Mouse (Mus musculus) small intestine, adult 2 months (tissue): ENCODE data around the gene Gm47995. TPM values are rescaled to one million over a fixed set of nuclear protein-coding genes. Genes with fewer than 3 reads are reported as not detected.
"Not testable (repeated sequence)": the region's sequence is repeated elsewhere in the genome, so short reads cannot be mapped to it uniquely, and the experiment has no call there.

Experiments
- H3K27ac ChIP-seq: fragments of 200-500 bp; 2 replicates; pipeline ENCODE4 v1.5.1; 2012; ENCODE audit warnings: low read depth, low read length, control low read depth, inconsistent platforms; ENCODE audit not compliant: insufficient read depth
- H3K27me3 ChIP-seq: fragments of 200-500 bp; 2 replicates; pipeline ENCODE4 v1.6.1; 2012; ENCODE audit warnings: mild to moderate bottlenecking, moderate library complexity, low read length, inconsistent platforms; ENCODE audit not compliant: control insufficient read depth, insufficient read depth
- H3K36me3 ChIP-seq: fragments of 200-500 bp; 2 replicates; pipeline ENCODE4 v1.6.1; 2012; ENCODE audit warnings: mild to moderate bottlenecking, low read length, control low read depth, inconsistent platforms; ENCODE audit not compliant: control insufficient read depth, insufficient read depth
- H3K4me1 ChIP-seq: fragments of 200-500 bp; 2 replicates; pipeline ENCODE4 v1.6.1; 2012; ENCODE audit warnings: low read length, inconsistent platforms, mixed read lengths; ENCODE audit not compliant: control insufficient read depth, insufficient read depth, insufficient read length
- H3K4me3 ChIP-seq: fragments of 200-500 bp; 2 replicates; pipeline ENCODE4 v1.5.1; 2012; ENCODE audit warnings: low read depth, mild to moderate bottlenecking, control low read depth, inconsistent platforms, low read length, moderate library complexity
- CTCF ChIP-seq: fragments of 200-500 bp; IDR thresholded peaks from 2 replicates; pipeline ENCODE4 v1.5.1; 2012; ENCODE audit warnings: low read depth, mild to moderate bottlenecking, control low read depth, inconsistent platforms, low read length, moderate library complexity, mixed read lengths; ENCODE audit not compliant: insufficient replicate concordance, insufficient read length; ENCODE audit errors: extremely low read depth
- POLR2A ChIP-seq: fragments of 200-500 bp; IDR thresholded peaks from 2 replicates; pipeline ENCODE4 v1.6.1; 2012; ENCODE audit warnings: low read depth, mild to moderate bottlenecking, control low read depth, inconsistent platforms, low read length, moderate library complexity
- WGBS: fragments of 180-500 bp; shearing (Covaris S2); methylation state at CpG from one replicate; pipeline ENCODE4 v1.1.7; 2018; 5-methylcytosine and 5-hydroxymethylcytosine counted together
- polyA plus RNA-seq: library from polyadenylated mRNA; depleted of rRNA; stranded (reverse); fragments of >200 nt; gene quantifications from 2 replicates; pipeline ENCODE4 v1.2.3, GENCODE M21; 2012; rRNA removed

Gene Gm47995
- 0.27 and 0.42 TPM in 2 replicates for polyA plus RNA-seq

GRCm38 (mm10) chr1:151198120-151198519 lies at the start of gene Gm47995:
Gene Gm47995 (plus strand): TSS chr1:151198448.
- H3K27me3 ChIP-seq, H3K4me3 ChIP-seq, H3K36me3 ChIP-seq, H3K4me1 ChIP-seq, H3K27ac ChIP-seq: not testable (repeated sequence)
- WGBS = 66% methylated on average over 2 of the region's 4 CpGs

GRCm38 (mm10) chr1:151150211-151150610 lies 48.0 kb upstream of the Gm47995 start:
- no peaks in the 10 kb centered on the region for H3K27me3 ChIP-seq
- TF ChIP-seq POLR2A (no peak), CTCF (no peak)
- peaks cover 14% of the 10 kb centered on the region; the same call in 1 of the 2 replicates for H3K4me1 ChIP-seq
- H3K27ac ChIP-seq = no peak overlapping the region
- H3K36me3 ChIP-seq = no peaks in the 10 kb centered on the region
- 95% methylated on average over 7 of the region's 7 CpGs for WGBS
- no peak overlapping the region for H3K4me3 ChIP-seq

GRCm38 (mm10) chr1:151151089-151151488 lies 47.2 kb upstream of the Gm47995 start:
- Histone ChIP-seq H3K4me1 (peaks cover 14% of the 10 kb centered on the region; the same call in 1 of the 2 replicates), H3K27ac (no peak overlapping the region), H3K36me3 (no peaks in the 10 kb centered on the region), H3K4me3 (no peak overlapping the region), H3K27me3 (no peaks in the 10 kb centered on the region)
- 57% methylated on average over 2 of the region's 2 CpGs for WGBS
- TF ChIP-seq POLR2A (no peak), CTCF (no peak)

- TF ChIP-seq POLR2A (no peak), CTCF (no peak)
- H3K4me3 ChIP-seq = peak overlapping the region; percentile 37
- WGBS = 28% methylated on average over 6 of the region's 6 CpGs
- H3K27me3 ChIP-seq = no peaks in the 10 kb centered on the region
- no peaks in the 10 kb centered on the region for H3K36me3 ChIP-seq
- peaks cover 14% of the 10 kb centered on the region; the same call in 1 of the 2 replicates for H3K4me1 ChIP-seq
- H3K27ac ChIP-seq = peak overlapping the region; percentile 92
Observed at GRCm38 (mm10) chr1:151153056-151153652, 45.1 kb upstream of the Gm47995 start.

- not testable (repeated sequence) for H3K4me3 ChIP-seq, H3K36me3 ChIP-seq, H3K27me3 ChIP-seq, H3K27ac ChIP-seq
- 84% methylated on average over 9 of the region's 9 CpGs for WGBS
- H3K4me1 ChIP-seq = peaks cover 13% of the 10 kb centered on the region; the same call in 1 of the 2 replicates
Observed at GRCm38 (mm10) chr1:151154131-151154530, 44.1 kb upstream of the Gm47995 start.

GRCm38 (mm10) chr1:151156129-151156528 lies 42.1 kb upstream of the Gm47995 start:
- Histone ChIP-seq H3K4me1 (peaks cover 13% of the 10 kb centered on the region; the same call in 1 of the 2 replicates), H3K36me3 (no peaks in the 10 kb centered on the region), H3K4me3 (no peak overlapping the region), H3K27me3 (no peaks in the 10 kb centered on the region), H3K27ac (no peak overlapping the region)
- no peak for TF ChIP-seq CTCF
- no peak for TF ChIP-seq POLR2A
- WGBS = 97% methylated on average over 3 of the region's 3 CpGs

- Histone ChIP-seq H3K27me3 (no peaks in the 10 kb centered on the region), H3K4me3 (no peak overlapping the region), H3K36me3 (no peaks in the 10 kb centered on the region), H3K4me1 (peaks cover 13% of the 10 kb centered on the region; the same call in 1 of the 2 replicates), H3K27ac (no peak overlapping the region)
- TF ChIP-seq POLR2A (no peak), CTCF (no peak)
- WGBS = 83% methylated on average over 7 of the region's 7 CpGs
Observed at GRCm38 (mm10) chr1:151156777-151157632, 41.2 kb upstream of the Gm47995 start.
